Mouse (Mus musculus): ENCODE measurements at regions not wholly inside any gene's neighbourhood (a gene's known extent, or its start where the extent isn't known, plus 50 kb on each side); places are given as distances from the start of the nearest gene placed in this dataset.

GRCm38 (mm10) chr10:37243136-37243535 is 104.4 kb upstream of the Marcks start:
- TF ChIP-seq CTCF (IDR thresholded peaks at IDR 0.05; ENCODE audit: low read depth) (no peak), EP300 (IDR thresholded peaks at IDR 0.05; ENCODE audit: low read depth) (no peak)
